Mouse (Mus musculus) skeletal muscle tissue, adult 2 months (tissue): Measurements from ENCODE around the gene Uimc1.

Experiments used
- DNase-seq: peaks from one replicate; pipeline ENCODE4 v3.0.0-alpha.2; 2012; ENCODE audit warnings: low read depth, low spot score

The Uimc1 gene

GRCm38 (mm10) chr13:55047706-55048105 is 52.4 kb downstream of the Uimc1 start:
- DNase-seq = no peak

GRCm38 (mm10) chr13:55040016-55040415 is 60.1 kb downstream of the Uimc1 start:
- DNase-seq = no peak

- DNase-seq = no peak
Measured at GRCm38 (mm10) chr13:55024215-55024614, 75.9 kb downstream of the Uimc1 start.

- DNase-seq = peak; percentile 34
Measured at GRCm38 (mm10) chr13:55022715-55023114, 77.4 kb downstream of the Uimc1 start.

GRCm38 (mm10) chr13:55022256-55022655 is 77.8 kb downstream of the Uimc1 start:
- no peak for DNase-seq

- DNase-seq = peak; percentile 35
Measured at GRCm38 (mm10) chr13:55021194-55021779, 78.8 kb downstream of the Uimc1 start, which contains the start of gene Hk3. Hk3 (minus strand) TSS chr13:55021385.

- DNase-seq = no peak
Measured at GRCm38 (mm10) chr13:55020051-55020450, 80.0 kb downstream of the Uimc1 start.

GRCm38 (mm10) chr13:55019181-55019580 is 80.9 kb downstream of the Uimc1 start:
- DNase-seq = no peak

GRCm38 (mm10) chr13:55018700-55019099 is 81.4 kb downstream of the Uimc1 start:
- DNase-seq = no peak

- DNase-seq = no peak
Measured at GRCm38 (mm10) chr13:55017898-55018599, 82.1 kb downstream of the Uimc1 start.

- DNase-seq = no peak
Measured at GRCm38 (mm10) chr13:55017154-55017897, 82.8 kb downstream of the Uimc1 start.

GRCm38 (mm10) chr13:55014451-55014850 is 85.6 kb downstream of the Uimc1 start:
- no peak for DNase-seq

- no peak for DNase-seq
Measured at GRCm38 (mm10) chr13:55013702-55014344, 86.3 kb downstream of the Uimc1 start.

- DNase-seq = no peak
Measured at GRCm38 (mm10) chr13:55011981-55012478, 88.1 kb downstream of the Uimc1 start.

- DNase-seq = no peak
Measured at GRCm38 (mm10) chr13:55011103-55011502, 89.0 kb downstream of the Uimc1 start.

- DNase-seq = no peak
Measured at GRCm38 (mm10) chr13:55008589-55008988, 91.5 kb downstream of the Uimc1 start.

- DNase-seq = no peak
Measured at GRCm38 (mm10) chr13:55006415-55006742, 93.7 kb downstream of the Uimc1 start.

- DNase-seq = no peak
Measured at GRCm38 (mm10) chr13:55005691-55006414, 94.2 kb downstream of the Uimc1 start.

- DNase-seq = no peak
Measured at GRCm38 (mm10) chr13:55004646-55005045, 95.5 kb downstream of the Uimc1 start.

- DNase-seq = no peak
Measured at GRCm38 (mm10) chr13:55002090-55002489, 98.0 kb downstream of the Uimc1 start.

- no peak for DNase-seq
Measured at GRCm38 (mm10) chr13:55000433-55000832, 99.7 kb downstream of the Uimc1 start.
